Mouse (Mus musculus): ENCODE measurements around the gene Ttc28. TPM values are rescaled to one million over a fixed set of nuclear protein-coding genes. Genes with fewer than 3 reads are reported as not detected.
A peak's percentile ranks its signal among the peaks of the same experiment; 100 is the strongest.

Ttc28 gene
- total and polyA plus RNA-seq, 3 experiments, result 1.1 to 1.8 TPM; not detected in 1

DNA sequence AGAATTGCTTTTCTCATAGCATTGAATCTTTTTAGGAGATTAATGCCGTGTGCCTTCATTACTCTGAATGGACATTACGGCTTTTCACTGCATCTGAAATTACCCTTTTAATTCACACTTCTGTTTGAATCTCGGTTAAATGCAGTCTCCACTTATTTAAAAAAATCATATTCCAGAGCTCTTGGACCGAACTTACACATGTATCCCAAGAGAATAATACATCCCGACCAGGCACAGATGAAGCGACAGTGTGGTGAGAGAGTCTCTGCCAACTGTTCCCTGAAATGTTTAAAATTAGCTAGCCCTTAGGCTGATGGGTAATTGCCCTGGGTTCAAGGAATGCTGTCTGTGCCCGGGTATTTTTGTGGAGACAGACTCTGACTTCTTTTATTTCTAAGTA lies 118.1 kb downstream of the Ttc28 start:
- Histone ChIP-seq H3K27me3 (ENCODE audit: control insufficient read depth in 1 of 2, insufficient read depth in 2 of 2, low read length in 2 of 2) (no peaks in the 10 kb centered on the region), H3K4me1 (ENCODE audit: control insufficient read depth in 1 of 2, insufficient read depth in 2 of 2, low read length in 2 of 2) (no peaks in the 10 kb centered on the region), H3K79me2 (ENCODE audit: control insufficient read depth, insufficient read depth, low read length, poor library complexity) (no peaks in the 10 kb centered on the region), H3K9me3 (replicated peaks; ENCODE audit: insufficient read depth, low read length) (no peaks in the 10 kb centered on the region), H3K9ac (ENCODE audit: control insufficient read depth, low read depth, low read length, poor library complexity, severe bottlenecking) (no peak overlapping the region), H3K36me3 (ENCODE audit: control insufficient read depth in 1 of 2, insufficient read depth in 2 of 2, low read length in 2 of 2) (no peaks in the 10 kb centered on the region), H3K27ac (ENCODE audit: control insufficient read depth, low read depth, low read length) (no peak overlapping the region), H3K4me3 (ENCODE audit: control insufficient read depth in 1 of 2, insufficient read depth in 1 of 2, low read depth in 2 of 2, low read length in 2 of 2) (no peak overlapping the region)
- DNase-seq (ENCODE audit: low read depth, low spot score), result no peak
- TF ChIP-seq MAFK (IDR thresholded peaks at IDR 0.05; ENCODE audit: borderline replicate concordance, low read depth, low read length) (no peak), RCOR1 (IDR thresholded peaks at IDR 0.05; ENCODE audit: low read depth, low read length) (no peak), POLR2A (IDR thresholded peaks at IDR 0.05; ENCODE audit: control insufficient read depth in 1 of 2, insufficient read depth in 1 of 2, low read depth in 1 of 2, low read length in 2 of 2, poor library complexity in 1 of 2) (no peak), TCF12 (IDR thresholded peaks at IDR 0.05; ENCODE audit: low read depth, low read length) (no peak), MAX (IDR thresholded peaks at IDR 0.05; ENCODE audit: low read length) (no peak), MYC (IDR thresholded peaks at IDR 0.05; ENCODE audit: low read depth, low read length) (no peak), USF2 (IDR thresholded peaks at IDR 0.05; ENCODE audit: borderline replicate concordance in 1 of 2, insufficient read depth in 1 of 2, low read depth in 1 of 2, low read length in 2 of 2) (no peak), ELF1 (IDR thresholded peaks at IDR 0.05; ENCODE audit: low read depth, low read length) (no peak), TAL1 (IDR thresholded peaks at IDR 0.05; ENCODE audit: low read length) (no peak), UBTF (IDR thresholded peaks at IDR 0.05; ENCODE audit: borderline replicate concordance, insufficient read depth, low read depth, low read length) (no peak), ZMIZ1 (IDR thresholded peaks at IDR 0.05; ENCODE audit: low read depth, low read length) (no peak), POLR2AphosphoS2 (IDR thresholded peaks at IDR 0.05; ENCODE audit: low read length) (no peak)

DNA sequence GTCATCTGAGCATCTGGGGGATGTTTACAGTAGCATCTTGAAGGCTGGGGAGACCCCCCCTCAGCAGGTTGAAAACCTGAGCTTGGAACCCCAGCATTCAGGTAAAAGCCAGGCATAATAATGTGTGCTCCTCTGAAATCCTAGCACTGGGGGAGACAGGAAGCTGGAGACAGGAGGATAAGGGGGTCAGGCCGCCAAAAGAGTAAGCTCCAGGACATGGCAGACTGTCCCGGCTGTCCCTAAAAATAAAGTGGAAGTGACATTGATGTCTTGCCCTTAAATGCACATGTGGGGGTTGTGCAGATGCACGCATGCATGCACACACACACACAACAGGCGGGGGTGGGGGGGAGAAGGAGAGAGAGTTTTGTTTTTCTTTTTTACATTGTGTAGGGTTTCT lies 118.7 kb downstream of the Ttc28 start:
- Histone ChIP-seq H3K4me1 (ENCODE audit: control insufficient read depth in 1 of 2, insufficient read depth in 2 of 2, low read length in 2 of 2) (no peaks in the 10 kb centered on the region), H3K36me3 (ENCODE audit: control insufficient read depth in 1 of 2, insufficient read depth in 2 of 2, low read length in 2 of 2) (no peaks in the 10 kb centered on the region), H3K9ac (ENCODE audit: control insufficient read depth, low read depth, low read length, poor library complexity, severe bottlenecking) (no peak overlapping the region), H3K9me3 (replicated peaks; ENCODE audit: insufficient read depth, low read length) (no peaks in the 10 kb centered on the region), H3K27me3 (ENCODE audit: control insufficient read depth in 1 of 2, insufficient read depth in 2 of 2, low read length in 2 of 2) (no peaks in the 10 kb centered on the region), H3K4me3 (ENCODE audit: control insufficient read depth in 1 of 2, insufficient read depth in 1 of 2, low read depth in 2 of 2, low read length in 2 of 2) (no peak overlapping the region), H3K79me2 (ENCODE audit: control insufficient read depth, insufficient read depth, low read length, poor library complexity) (no peaks in the 10 kb centered on the region), H3K27ac (ENCODE audit: control insufficient read depth, low read depth, low read length) (no peak overlapping the region)
- no peak for DNase-seq (ENCODE audit: low read depth, low spot score)
- TF ChIP-seq TAL1 (IDR thresholded peaks at IDR 0.05; ENCODE audit: low read length) (no peak), CTCF (IDR thresholded peaks at IDR 0.05 in 2 of 3, conservative IDR thresholded peaks at IDR 0.05 in 1 of 3; ENCODE audit: control insufficient read depth in 1 of 3, insufficient read depth in 1 of 3, low read depth in 2 of 3, low read length in 3 of 3, poor library complexity in 1 of 3, severe bottlenecking in 1 of 3) (no peak), NELFE (IDR thresholded peaks at IDR 0.05; ENCODE audit: low read depth, low read length) (no peak), MYB (IDR thresholded peaks at IDR 0.05; ENCODE audit: low read depth, low read length) (no peak)

DNA sequence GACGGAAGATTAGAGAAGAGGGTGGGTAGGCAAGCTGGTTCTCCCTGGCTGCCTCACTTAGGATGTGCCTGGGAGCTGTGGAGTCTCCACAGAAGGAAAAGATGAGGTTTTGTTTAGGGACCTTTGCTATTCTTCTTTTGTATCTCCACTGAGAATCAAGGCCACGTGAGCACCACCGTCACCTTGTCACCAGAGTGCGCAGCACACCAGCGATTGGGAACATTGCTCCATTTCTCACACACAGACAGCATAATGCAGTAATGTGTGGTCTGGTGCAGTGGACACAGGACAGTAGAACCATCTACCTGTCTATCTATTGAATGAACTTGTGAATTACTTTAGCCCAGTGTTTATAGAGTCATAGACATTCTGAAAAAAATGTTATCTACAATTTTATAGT lies 121.3 kb downstream of the Ttc28 start:
- DNase-seq (ENCODE audit: low read depth, low spot score), result no peak
- H3K79me2 ChIP-seq (ENCODE audit: control insufficient read depth, insufficient read depth, low read length, poor library complexity), result no peaks in the 10 kb centered on the region
- no peaks in the 10 kb centered on the region for H3K9me3 ChIP-seq (replicated peaks; ENCODE audit: insufficient read depth, low read length)
- H3K4me3 ChIP-seq (ENCODE audit: control insufficient read depth in 1 of 2, insufficient read depth in 1 of 2, low read depth in 2 of 2, low read length in 2 of 2), result no peak overlapping the region
- H3K27me3 ChIP-seq (ENCODE audit: control insufficient read depth in 1 of 2, insufficient read depth in 2 of 2, low read length in 2 of 2), result no peaks in the 10 kb centered on the region
- TF ChIP-seq E2F4 (IDR thresholded peaks at IDR 0.05; ENCODE audit: borderline replicate concordance, low read depth, low read length) (no peak), NELFE (IDR thresholded peaks at IDR 0.05; ENCODE audit: low read depth, low read length) (no peak), ZNF384 (IDR thresholded peaks at IDR 0.05; ENCODE audit: low read depth, low read length) (no peak), SMC3 (IDR thresholded peaks at IDR 0.05; ENCODE audit: low read depth, low read length) (peak; percentile 23), NRF1 (IDR thresholded peaks at IDR 0.05; ENCODE audit: insufficient read depth, low read depth, low read length, poor library complexity, severe bottlenecking) (no peak), KAT2A (conservative IDR thresholded peaks at IDR 0.05; ENCODE audit: low read depth, low read length) (no peak), CHD2 (IDR thresholded peaks at IDR 0.05; ENCODE audit: low read length) (no peak), ZC3H11A (IDR thresholded peaks at IDR 0.05; ENCODE audit: low read depth, low read length) (no peak), POLR2A (IDR thresholded peaks at IDR 0.05; ENCODE audit: control insufficient read depth in 1 of 2, insufficient read depth in 1 of 2, low read depth in 1 of 2, low read length in 2 of 2, poor library complexity in 1 of 2) (no peak), RCOR1 (IDR thresholded peaks at IDR 0.05; ENCODE audit: low read depth, low read length) (no peak), ZMIZ1 (IDR thresholded peaks at IDR 0.05; ENCODE audit: low read depth, low read length) (no peak), RAD21 (IDR thresholded peaks at IDR 0.05; ENCODE audit: low read depth, low read length) (peak; percentile 13), USF1 (IDR thresholded peaks at IDR 0.05; ENCODE audit: low read depth, low read length) (no peak)
- no peak overlapping the region for H3K27ac ChIP-seq (ENCODE audit: control insufficient read depth, low read depth, low read length)
- H3K9ac ChIP-seq (ENCODE audit: control insufficient read depth, low read depth, low read length, poor library complexity, severe bottlenecking), result no peak overlapping the region
- no peaks in the 10 kb centered on the region for H3K4me1 ChIP-seq (ENCODE audit: control insufficient read depth in 1 of 2, insufficient read depth in 2 of 2, low read length in 2 of 2)
- no peaks in the 10 kb centered on the region for H3K36me3 ChIP-seq (ENCODE audit: control insufficient read depth in 1 of 2, insufficient read depth in 2 of 2, low read length in 2 of 2)

All from MEL (cell line).